Mouse (Mus musculus) left cerebral cortex, adult 8-10 months (tissue): ENCODE measurements around the gene St6galnac1. TPM values are rescaled to one million over a fixed set of nuclear protein-coding genes. Genes with fewer than 3 reads are reported as not detected.
"Not testable (repeated sequence)": the region's sequence is repeated elsewhere in the genome, so short reads cannot be mapped to it uniquely, and the experiment has no call there.

ENCODE experiments used
- DNase-seq, 2 experiments: peaks; one replicate each; pipeline ENCODE4 v3.0.0; 2022; ENCODE audit warnings: low spot score in 2 of 2
- total RNA-seq, 4 experiments: library from RNA; stranded (reverse); gene quantifications; 2 replicates each; pipeline ENCODE4 v1.2.4; 2022

The St6galnac1 gene
- total RNA-seq = not detected

- DNase-seq = no peak
These were observed at the start of gene St6galnac1 for GRCm38 (mm10) chr11:116775407-116775806. Gene St6galnac1, minus strand, starts transcription at chr11:116775507.

- not testable (repeated sequence) for DNase-seq
These were observed 48.6 kb upstream of the St6galnac1 start for GRCm38 (mm10) chr11:116823885-116824284.

- no peak for DNase-seq
These were observed 47.9 kb upstream of the St6galnac1 start for GRCm38 (mm10) chr11:116823255-116823654.

- peak in 1 of 2 experiments; percentile 47 for DNase-seq
These were observed 47.3 kb upstream of the St6galnac1 start for GRCm38 (mm10) chr11:116822626-116823025.

GRCm38 (mm10) chr11:116822215-116822614 lies 46.9 kb upstream of the St6galnac1 start:
- DNase-seq = no peak

GRCm38 (mm10) chr11:116821057-116821940 lies 46.0 kb upstream of the St6galnac1 start:
- DNase-seq = no peak

GRCm38 (mm10) chr11:116819932-116820593 lies 44.8 kb upstream of the St6galnac1 start:
- no peak for DNase-seq

GRCm38 (mm10) chr11:116818722-116819121 lies 43.4 kb upstream of the St6galnac1 start:
- no peak for DNase-seq

GRCm38 (mm10) chr11:116817567-116817966 lies 42.3 kb upstream of the St6galnac1 start:
- no peak for DNase-seq

- DNase-seq = no peak
These were observed 41.5 kb upstream of the St6galnac1 start for GRCm38 (mm10) chr11:116816769-116817168.

GRCm38 (mm10) chr11:116814884-116815415 lies 39.6 kb upstream of the St6galnac1 start:
- no peak for DNase-seq

GRCm38 (mm10) chr11:116814076-116814883 lies 39.0 kb upstream of the St6galnac1 start:
- DNase-seq = no peak

GRCm38 (mm10) chr11:116813610-116814009 lies 38.3 kb upstream of the St6galnac1 start:
- no peak for DNase-seq

- no peak for DNase-seq
These were observed 37.7 kb upstream of the St6galnac1 start for GRCm38 (mm10) chr11:116812793-116813529.

- DNase-seq = peak; percentile 42 to 74
These were observed 35.9 kb upstream of the St6galnac1 start for GRCm38 (mm10) chr11:116810983-116811901.

- DNase-seq = no peak
These were observed 35.2 kb upstream of the St6galnac1 start for GRCm38 (mm10) chr11:116810528-116810927.

- no peak for DNase-seq
These were observed 34.2 kb upstream of the St6galnac1 start for GRCm38 (mm10) chr11:116809520-116809919.

GRCm38 (mm10) chr11:116808811-116809395 lies 33.6 kb upstream of the St6galnac1 start:
- DNase-seq = no peak

GRCm38 (mm10) chr11:116807938-116808606 lies 32.8 kb upstream of the St6galnac1 start:
- peak; percentile 56 to 77 for DNase-seq
